Mouse (Mus musculus): ENCODE measurements around the gene Scn5a.

Scn5a gene

DNA sequence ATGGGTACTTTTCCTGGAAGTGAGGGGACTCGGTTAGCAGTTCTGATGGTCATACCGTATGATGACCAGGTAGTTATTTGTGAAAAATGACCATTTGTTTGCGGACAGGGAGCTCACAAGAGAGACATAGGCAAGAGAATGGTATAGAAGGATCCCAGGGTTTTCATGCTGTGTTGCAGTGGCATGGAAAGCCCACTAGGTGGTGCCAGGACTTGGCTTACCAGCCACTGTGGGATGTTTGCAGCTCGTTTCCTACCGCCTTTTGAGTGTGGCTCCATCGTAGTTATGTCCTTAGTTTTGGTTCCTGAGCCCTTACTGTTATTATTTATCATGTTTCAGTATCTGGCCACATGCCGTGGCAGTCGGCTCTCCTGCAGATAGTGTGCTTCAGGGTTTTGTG is 118.4 kb downstream of the Scn5a start:
- in situ Hi-C loops (cut with MboI): no loop called here

DNA sequence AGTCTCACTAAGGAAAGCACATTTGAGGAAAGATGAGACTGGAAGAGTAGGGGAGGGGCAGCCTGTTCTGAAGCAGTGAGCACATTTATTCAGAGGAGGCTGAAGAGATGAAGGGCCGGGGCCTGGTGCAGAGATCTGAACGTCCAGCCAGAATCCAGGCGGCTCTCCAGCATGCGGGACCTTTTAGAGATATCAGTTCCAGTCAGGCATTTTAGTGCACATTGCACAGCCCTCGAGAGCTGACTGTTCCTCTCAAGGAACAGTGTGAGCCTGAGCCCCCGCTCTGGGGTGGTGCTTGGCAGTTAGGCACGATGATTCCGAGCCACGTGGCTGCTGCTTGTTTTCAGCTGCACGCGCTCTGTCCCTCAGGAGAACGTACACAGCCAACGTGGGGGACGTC is 121.7 kb downstream of the Scn5a start:
- in situ Hi-C loops (cut with MboI): no loop called here

DNA sequence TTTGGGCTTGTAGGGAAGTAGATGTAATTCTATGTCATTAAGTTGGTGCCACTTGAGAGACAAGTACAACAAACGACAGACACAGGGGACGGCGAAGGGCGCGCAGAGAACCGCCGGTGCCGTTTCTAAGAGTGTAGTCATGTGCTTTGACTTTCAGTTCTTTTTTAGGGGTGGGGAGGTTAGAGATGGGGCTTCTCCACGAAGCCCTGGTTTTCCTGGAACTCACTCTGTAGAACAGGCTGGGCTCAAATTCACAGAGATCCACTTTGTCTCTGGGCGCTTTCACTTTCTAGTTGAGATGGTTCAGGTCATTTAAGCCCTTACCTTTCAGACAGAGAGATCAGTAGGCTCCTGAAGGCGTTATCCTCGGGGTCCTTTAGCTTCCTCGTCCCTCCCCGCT is 122.8 kb downstream of the Scn5a start:
- in situ Hi-C loops (cut with MboI): no loop called here

DNA sequence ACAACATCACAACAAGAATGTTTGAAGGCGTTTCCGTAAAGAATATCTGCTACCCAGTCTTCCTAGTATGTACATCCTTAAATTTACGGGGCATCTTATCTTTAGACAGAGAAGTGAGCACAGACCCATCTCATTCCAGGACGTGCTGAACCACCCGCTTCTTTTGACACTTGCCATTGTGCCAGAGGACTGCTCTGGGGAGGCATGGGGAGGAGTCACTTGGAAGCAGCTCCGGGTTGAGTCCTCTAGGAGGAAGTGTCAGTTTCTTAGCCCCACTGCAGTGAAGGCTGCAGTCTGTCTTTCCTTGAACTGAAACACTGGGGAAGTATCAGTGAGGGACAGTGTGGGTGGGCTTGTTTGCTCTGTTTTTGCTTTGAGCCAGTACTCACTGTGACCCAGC is 133.1 kb downstream of the Scn5a start:
- in situ Hi-C loops (cut with MboI): no loop called here

DNA sequence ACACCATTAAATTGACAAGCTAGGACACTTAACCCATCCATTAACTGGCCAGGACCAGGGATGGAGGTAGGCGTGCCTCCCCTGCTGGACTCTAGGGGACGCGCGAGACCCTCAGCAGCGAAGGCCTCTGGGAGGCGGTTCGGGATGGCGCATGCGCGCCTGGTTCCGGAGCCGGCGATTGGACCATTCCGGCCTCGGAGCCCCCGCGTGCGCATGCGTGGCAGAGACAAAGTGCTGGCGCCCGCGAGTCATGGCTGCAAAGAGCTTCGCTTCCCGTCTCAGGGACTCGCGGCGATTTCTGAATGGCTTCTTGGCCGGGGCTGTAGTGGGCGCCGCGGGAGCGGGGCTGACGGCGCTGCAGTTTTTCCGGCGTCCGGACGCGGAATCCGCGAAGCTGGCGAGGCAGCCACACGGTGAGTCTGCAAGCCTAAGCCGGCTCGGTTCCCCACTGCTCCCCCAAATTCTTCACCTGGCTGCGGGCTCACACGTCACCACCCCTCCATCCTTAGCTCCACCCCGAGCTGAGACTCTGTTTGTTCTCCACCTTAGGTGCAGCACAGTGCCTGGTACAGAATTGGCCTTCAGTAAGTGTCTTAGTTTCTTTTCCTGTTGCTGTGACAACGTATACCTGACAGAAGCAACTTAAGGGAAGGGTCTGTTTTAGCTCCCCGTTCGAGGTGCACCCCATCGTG is 133.9 kb downstream of the Scn5a start, which contains the start of gene Exog:
Exog (plus strand) TSS at position 206 of the 692 bp plus-strand sequence.
- in situ Hi-C loops (cut with MboI): no loop called here

DNA sequence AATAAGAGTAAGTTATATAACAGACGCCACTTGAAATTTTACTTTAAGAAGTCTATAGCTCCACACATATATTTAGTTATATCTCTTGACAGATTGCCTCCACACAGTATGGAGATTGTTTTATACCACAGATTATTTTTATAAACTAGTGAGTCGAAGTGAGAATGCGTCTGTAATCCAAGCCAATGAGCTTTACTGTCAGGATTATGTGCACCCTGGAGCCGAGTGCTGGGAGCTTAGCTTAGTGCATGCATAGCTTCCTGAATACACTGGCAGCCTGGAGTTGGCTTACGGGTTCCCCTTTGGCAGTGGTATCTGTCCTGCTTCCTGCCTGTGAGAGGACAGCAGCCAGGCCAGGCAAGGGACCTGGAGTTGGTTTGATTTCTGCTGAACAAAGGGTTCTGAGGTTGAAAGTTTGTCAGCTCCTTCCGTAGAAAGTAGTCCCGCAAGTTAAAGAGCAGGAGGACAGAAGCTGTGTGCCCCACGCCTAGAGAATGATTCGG is 140.3 kb downstream of the Scn5a start:
- in situ Hi-C loops (cut with MboI): no loop called here

DNA sequence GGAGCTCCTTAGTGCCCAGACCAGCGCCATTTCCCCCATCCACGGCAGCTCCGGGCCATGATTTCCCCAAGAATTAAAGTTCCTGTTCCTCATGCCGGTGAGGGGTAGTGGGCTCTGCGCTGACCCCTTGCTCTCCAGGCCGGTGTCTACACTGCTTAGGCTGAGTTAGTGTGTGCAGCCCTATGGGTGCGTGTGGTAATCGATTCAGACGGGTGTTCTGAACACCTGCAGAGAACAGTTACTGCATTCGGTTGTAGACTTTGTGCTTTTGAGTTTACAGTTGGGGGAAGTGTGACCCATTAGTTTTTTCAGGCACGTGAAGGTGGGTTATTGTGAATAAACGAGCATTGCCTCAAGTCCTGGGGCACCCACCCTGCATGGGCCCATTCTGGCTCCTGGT is 140.8 kb downstream of the Scn5a start:
- in situ Hi-C loops (cut with MboI): no loop called here

DNA sequence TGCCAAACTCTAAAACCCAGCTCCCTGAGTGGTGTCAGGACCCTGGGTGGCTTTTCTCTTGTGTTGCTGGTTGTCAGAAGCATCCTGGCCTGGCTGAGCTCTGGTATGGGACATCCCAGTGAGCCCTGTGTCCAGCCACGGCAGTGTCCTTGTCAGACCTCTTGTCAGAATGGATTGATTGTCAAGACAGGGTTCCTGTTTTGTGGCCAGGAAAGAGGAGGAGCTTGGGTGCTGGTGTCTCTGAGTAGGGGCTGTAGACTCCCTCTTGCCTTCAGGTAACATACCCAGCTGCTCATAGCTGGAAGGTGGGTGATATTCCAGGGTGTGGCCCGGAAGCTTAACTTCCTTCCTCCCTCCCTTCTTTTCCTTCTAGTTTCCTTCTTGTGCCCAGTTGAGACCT is 143.0 kb downstream of the Scn5a start:
- in situ Hi-C loops (cut with MboI): no loop called here
